Mouse (Mus musculus) frontal cortex, adult 2 months (tissue): Measurements from ENCODE around the gene Dhrs1. TPM values are rescaled to one million over a fixed set of nuclear protein-coding genes. Genes with fewer than 3 reads are reported as not detected.

Experiments used
- DNase-seq, 2 experiments: peaks; one replicate each; pipeline ENCODE4 v3.0.0; 2022; ENCODE audit warnings: low spot score in 1 of 2; ENCODE audit errors: extremely low spot score in 1 of 2
- polyA plus RNA-seq: library from polyadenylated mRNA; depleted of rRNA; stranded (reverse); fragments of >200 nt; gene quantifications from 2 replicates; pipeline ENCODE4 v1.2.3, GENCODE M21; 2012

The Dhrs1 gene
- polyA plus RNA-seq, 1 experiment = 111 TPM

DNA sequence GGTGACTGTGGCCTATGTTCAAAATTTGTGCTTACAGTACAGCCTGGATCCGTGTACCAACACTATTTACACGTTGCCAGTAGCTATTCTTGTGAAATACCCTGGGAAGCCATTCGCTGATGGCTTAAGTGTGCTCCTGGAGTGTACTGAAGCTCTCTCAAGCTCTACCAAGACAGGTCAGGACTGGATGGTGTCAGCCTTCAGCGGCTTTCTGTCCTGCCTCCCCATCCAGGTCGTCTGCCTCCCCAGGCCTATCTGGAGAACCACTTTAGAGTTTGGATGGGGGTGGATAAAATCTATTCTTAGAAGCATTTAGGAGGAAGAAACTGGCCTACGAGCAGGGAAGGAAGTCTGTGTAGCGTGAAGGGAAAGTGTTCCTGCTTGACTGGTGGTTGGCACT, 17.7 kb upstream of the Dhrs1 start:
- DNase-seq = no peak

DNA sequence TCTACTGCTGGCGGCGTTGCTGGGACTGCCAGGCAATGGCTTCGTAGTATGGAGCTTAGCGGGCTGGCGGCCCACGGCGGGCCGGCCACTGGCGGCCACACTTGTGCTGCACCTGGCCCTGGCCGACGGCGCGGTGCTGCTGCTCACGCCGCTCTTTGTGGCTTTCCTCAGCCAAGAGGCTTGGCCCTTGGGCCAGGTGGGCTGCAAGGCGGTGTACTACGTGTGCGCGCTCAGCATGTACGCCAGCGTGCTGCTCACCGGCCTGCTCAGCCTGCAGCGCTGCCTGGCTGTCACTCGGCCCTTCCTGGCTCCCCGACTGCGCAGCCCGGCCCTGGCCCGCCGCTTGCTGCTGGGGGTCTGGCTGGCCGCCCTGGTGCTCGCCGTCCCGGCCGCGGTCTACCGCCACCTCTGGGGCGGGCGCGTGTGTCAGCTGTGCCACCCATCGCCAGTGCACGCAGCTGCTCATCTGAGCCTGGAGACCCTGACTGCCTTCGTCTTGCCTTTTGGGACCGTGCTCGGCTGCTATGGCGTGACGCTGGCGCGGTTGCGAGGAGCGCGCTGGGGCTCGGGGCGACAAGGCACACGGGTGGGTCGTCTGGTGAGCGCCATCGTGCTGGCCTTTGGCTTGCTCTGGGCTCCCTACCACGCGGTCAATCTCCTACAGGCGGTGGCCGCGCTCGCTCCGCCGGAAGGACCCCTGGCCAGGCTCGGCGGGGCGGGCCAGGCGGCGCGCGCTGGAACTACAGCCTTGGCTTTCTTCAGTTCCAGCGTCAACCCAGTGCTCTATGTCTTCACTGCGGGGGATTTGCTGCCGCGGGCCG, 16.7 kb upstream of the Dhrs1 start:
- DNase-seq = no peak

DNA sequence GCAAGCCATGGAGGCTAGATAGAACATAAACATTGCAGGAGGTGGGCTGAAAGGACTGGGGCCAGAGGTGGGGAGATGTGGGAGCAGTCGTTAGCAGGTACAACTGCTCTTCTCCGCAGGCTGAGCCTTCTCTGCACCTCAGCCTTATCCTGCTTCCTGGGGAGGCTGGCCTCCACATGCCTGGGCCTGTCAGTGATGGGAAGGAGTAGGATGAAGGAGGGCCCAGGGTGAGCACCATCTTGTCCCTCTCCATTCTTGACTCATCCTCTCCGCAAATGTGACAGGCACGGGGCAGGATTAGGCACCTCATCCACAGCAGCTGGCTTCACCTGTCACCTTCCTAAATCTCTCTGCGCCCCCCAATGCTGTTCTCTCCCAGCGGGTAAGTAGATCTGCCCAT, 15.7 kb upstream of the Dhrs1 start, which contains the start of gene Ltb4r2:
TSS of gene Ltb4r2 (plus strand) at position 266 of the 400 bp plus-strand sequence.
- no peak for DNase-seq

DNA sequence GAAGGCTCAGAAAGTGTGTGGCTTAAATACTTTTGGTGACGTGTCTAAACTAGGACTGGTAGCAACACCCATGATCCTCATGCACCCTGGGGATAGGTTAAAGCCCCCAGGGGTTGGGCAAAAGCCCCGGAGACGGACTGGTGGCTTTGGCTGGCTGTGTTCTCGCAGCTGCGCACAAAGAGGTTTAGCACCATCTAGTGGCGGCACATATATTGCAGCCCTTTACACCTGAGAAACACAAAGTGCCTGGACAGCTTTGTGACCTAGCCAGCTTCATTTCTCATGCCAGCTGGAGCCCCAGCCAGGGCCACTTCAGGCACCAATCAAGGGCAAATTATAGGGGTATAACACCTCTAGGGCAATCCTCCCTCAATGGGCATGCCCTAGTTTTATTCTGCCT, 14.7 kb upstream of the Dhrs1 start:
- peak; percentile 59 to 94 for DNase-seq

DNA sequence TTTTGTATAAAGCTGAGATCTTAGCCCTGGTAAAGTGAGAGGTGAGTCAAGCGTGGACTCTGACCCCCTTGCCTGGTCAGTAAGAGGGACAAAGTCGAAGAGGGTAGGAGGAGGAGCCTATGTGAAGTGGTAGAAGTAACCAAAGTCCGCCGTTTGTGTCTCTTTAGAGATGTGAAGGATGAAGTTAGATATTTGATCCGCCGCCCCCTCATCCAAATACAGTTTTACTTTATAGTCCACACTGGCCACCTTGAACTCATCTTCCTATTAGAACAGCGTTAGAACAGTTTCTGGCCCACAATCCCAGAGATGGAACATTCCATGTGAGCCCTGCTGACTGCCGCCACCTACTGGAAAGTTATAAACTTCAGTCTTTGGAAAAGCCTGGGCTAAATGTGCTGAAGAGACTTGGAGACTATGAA, 12.9 kb upstream of the Dhrs1 start, which contains the start of gene Cideb:
TSS of gene Cideb (minus strand) at position 96 of the 422 bp plus-strand sequence.
- DNase-seq = peak in 1 of 2 experiments; percentile 74

DNA sequence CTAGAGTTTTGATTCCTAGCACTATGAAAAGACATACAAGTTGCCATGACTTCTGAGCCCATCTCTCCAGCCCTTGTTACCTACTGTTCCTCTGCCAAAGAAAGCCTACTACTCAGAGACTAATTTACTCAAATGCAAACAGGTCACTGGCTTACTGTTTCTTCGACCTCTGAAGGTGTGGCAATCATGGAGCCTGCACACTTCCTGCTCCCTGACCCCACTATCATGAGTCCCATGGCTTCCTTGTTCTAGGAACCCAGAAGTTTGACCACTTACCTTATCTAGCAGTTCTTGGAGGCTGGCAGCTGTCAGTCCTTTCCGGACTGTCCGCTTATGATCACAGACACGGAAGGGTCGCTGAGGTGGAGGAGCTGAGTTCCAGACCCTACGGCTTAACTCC, 12.1 kb upstream of the Dhrs1 start:
- DNase-seq = no peak

DNA sequence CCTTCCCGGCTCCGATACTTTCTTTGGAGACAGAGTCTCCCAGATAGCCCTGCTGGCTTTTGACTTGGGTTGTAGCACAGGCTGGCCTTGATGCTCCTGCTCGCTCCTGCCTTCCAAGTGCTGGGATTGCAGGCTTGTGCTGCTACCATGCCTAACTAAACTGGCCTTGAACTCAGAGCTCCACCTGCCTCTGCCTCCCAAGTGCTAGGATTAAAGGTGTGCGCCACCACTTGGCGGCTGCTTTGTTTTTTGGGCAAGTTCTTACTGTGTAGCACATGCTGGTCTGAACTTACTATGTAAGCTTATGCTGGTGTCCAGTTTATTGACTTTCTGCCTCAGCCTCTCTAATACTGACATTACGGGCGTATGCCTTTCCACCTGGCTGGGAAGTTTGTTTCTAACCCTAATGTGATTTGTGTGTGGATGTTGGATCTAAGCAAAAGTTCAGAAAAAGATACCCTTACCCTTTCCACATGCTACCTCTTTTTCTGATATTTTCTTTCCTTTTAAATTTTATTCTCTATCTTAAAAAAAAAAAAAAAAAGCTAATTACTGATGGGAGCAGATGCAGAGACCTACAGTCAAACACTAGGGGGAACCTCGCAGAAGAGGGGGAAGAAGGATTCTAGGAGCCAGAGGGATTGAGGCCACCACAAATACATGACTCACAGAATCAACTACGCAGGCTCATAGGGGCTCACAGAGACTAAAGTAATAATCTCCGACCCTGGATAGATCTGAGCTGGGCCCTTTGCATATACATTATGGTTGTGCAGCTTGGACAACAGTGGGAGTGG, 1.8 kb upstream of the Dhrs1 start:
- no peak for DNase-seq

DNA sequence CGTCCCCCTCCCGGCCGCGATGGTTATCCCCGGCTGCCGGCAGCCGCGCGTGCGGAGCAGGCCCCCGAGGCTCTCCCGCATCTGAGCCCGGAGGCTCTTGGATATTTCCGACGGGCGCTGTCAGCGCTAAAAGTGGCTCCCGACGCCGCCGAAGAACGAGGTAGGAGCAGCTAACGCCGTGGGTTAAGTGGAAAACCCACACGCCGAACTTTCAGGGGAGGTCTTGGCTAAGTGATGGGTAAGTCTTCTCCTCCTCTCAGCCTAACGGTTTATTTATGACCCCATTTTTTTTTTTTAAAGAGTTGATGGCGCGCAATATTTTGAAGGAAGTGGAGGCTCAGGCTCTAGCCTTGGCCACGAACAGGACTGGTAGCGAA, 359 bp upstream of the Dhrs1 start:
- no peak for DNase-seq

DNA sequence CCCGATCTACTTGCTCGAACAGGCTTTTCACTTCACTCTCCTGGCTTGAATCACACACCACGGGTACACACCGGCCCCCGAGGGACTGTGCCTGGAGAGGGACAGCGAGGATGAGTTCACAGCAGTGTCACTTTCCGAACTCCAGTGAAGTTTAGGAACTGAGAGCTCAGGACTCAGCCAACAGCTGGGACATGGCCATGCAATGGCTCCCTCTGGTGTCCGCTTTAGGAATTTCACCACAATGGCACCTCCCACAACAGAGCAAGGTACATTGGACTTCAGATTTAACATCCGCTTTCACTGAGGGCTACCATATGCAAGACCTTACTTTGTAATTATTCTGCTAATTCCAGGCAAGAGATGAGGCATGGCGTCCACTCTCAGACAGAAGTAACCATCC, 1.8 kb downstream of the Dhrs1 start:
- peak; percentile 57 to 94 for DNase-seq

DNA sequence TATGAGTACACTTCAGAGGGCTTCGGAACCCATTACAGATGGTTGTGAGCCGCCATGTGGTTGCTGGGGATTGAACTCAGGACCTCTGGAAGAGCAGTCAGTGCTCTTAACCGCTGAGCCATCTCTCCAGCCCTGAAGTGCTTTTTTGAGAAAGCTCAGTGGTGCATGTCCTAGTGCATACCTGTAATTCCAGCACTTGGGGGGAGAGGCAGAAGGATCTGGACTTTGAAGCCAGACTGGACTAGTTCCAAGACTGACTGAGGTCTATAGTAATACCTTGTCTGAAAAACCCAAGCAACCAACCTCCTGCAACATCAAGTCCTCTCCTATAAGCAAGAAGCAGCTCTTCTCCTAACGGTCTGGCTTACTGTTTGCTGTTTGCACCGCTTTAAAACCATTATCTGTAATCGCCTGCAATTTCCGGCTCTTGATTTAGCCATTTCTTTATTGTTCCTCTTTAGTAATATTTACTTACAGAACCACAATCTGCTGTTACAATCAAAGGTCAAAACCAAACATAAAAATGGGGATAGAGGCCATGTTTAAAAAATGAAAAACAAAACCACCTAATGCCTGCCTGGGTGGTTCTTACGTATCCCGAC, 8.3 kb downstream of the Dhrs1 start:
- DNase-seq = no peak

DNA sequence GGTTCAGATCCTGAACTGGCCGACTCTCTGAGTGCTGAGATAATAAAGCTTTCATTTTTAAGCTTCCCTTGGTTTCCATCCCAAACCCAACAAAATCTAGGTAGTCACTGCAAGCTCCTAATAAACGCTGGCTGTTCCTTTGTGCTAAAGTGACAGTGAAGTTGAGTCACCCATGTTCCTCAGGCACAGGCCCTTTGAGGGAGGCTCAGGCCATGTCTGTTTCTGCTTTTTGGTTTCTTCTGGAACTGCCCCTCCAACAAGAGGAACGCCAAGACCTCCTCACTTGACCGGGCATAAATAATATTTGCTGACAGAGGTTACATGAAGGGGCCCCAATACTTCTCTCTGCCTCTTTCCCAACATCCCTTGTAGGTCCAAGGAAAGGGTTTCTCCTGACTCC, 9.7 kb downstream of the Dhrs1 start:
- DNase-seq = no peak

DNA sequence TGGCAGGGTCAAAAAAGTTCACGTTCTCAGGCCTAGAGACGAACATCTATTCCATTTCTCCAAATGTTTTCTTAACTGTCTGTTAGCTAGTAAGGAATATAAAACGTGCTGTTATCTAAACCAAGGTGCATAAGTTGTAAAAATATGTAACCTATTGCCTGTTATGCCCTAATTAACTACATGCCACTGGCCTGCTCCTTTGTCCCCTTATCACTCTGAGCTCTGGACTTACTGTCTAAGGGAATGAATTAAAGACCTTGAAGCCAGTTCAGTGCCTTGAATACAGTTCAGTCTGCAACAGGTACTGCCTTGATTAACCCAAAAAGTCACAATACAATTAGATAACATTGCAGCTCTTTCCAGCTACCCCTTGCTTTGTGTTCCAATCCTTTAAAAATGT, 10.2 kb downstream of the Dhrs1 start:
- DNase-seq = no peak

DNA sequence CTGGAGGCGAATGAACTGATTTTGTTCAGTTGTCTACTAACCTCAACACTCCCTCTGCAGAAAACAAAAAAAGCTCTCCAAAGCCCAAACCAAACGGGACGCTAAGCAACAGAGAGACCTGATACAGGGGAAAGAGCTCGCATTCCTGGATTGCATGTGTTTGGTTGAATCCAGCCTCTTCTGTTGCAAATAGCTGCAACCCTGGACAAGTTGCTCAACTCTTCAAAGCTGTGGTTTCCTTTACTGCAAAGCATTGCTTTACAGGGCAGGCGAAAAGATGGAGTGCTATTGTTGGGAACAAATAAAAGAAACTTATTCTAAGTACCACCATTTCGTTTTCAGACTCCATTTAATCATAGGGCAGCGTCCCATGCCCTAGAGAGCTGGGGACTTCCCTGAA, 10.6 kb downstream of the Dhrs1 start:
- DNase-seq = no peak

DNA sequence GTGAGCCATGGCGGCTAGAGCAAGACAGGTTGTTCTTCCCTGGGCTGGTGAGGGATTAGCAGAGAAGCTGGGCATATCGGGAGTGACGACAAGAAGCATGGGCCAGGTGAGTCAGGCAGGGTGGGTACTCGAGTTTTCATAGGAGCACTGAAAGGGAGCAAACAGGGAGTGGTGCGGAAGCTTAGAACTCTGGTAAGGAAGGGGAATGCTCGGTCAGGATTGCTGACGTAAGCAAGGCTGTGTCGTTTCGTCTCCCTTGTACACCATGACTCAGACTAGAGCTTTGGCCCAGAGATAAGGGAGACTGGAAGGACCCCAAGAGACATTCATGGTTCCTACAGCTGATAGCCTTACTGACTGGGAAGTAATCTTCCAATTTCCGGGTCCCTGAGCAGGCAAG, 11.6 kb downstream of the Dhrs1 start:
- DNase-seq = no peak

DNA sequence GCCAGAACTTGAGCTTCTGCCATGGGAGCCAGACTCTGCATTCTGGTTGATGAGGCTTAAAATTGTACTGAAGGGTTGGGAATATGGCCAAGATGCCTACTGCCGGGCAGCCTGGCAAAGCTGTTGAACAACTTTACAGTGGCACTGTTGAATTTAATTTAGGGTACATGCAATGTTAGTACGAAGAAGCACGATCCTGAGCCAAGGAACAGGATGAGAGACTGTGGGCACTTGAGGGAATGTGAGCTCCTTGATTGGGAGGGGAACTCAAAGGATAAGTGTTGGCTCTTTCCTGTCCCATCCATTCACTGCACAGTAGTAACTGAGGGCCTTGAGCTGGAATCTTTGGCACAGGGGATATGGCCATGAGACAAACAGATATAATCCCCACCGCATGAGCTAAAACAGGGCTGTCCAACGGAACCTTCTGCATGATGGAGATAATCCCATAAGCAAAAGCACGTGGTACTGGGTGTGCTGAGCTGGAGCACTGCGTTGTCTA, 14.9 kb downstream of the Dhrs1 start:
- peak; percentile 27 to 69 for DNase-seq

DNA sequence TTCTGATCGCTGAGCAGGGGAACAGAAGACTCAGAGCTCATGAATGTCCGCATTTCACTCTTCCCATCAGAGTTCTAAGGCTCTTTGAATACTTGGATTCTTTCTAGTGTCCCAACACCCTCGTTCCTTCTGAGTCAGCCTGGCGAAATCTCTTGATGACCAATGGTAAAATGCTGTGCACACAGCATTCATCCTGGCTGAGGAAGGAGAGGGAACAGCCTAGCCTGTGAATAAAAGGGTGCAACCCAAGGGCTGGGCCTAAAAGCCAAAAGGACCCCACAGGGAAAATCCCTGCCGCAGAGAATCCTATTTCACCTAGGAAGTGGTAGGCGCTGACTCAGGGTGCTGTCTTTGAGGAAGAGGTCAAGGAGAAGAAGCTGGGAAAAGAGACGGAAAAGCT, 15.4 kb downstream of the Dhrs1 start:
- DNase-seq = no peak

DNA sequence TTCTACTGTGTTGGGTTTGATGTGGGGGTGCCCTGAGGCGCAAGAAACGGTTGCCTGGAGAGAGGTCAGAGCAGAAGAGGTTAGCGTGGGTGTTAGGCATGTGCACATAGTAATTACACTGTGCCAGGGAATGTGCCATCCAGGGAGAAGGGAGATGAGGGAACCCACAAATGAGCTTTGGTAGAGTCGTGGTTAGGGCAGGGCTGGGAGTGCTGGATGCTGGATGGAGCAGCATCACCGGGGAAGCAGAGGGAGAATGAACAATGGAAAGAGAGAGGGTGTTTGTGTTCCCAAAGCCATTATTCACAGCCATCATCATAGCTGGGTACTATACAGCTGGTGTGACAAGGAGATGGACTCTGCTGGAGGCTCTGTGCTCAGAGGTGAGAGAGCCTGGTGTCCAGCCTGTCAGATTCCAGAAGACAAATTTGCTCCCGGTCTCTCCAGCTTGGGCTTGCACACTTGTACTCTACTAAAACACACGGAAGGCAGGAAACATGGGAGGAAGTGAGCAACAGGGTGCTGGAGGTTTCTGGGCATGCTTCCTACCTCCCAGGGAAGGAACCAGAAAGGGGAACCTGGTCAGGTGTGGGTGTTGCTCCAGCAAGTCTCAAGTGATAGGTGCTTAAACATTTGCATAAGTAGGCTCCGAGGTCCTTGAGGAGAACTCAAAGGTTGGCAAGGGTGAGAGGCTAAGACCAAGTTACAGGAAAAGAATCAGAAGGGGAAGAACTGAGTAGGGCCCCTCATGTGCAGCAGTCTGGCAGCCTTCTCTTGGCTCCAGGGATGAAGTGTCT, 17.4 kb downstream of the Dhrs1 start:
- no peak for DNase-seq

DNA sequence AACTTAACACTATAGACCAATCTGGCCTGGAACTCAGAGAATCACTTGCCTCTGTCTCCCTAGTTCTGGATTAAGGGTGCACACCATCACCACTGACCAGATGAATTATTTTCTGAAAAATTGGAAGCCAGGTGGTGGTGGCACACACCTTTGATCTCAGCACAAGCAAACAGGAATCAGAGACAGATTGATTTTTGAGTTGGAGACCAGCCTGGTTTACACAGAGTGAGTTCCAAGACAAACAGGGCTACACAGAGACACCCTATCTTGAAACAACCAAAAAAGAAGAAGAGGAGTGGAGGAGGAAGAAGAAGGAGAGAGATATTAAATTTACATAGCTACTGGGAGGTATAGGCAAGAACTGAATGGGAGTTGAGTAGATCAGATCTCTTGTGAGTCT, 19.2 kb downstream of the Dhrs1 start:
- DNase-seq = no peak

DNA sequence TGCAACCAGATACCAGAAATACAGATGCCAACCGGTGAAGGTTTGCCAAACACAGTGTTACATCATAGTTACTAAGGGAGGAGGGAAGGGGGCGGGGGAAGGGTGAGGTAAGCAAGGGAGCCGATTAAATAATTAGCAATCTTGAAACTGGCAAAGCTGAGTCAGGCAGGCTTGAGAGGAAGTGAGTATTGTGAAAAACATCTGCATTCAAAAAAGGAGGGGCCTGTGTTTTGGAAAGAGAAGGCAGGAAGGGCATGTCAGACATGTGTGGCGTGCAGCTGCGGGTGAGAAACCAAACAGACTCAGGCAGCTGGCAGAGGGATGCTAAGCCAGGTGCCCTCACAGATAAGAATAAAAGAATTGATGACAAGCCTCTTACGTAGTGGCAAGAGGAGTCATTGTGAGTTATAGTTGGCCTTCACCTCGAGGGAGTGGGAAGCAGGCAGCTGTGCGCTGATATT, 21.0 kb downstream of the Dhrs1 start:
- DNase-seq = no peak

DNA sequence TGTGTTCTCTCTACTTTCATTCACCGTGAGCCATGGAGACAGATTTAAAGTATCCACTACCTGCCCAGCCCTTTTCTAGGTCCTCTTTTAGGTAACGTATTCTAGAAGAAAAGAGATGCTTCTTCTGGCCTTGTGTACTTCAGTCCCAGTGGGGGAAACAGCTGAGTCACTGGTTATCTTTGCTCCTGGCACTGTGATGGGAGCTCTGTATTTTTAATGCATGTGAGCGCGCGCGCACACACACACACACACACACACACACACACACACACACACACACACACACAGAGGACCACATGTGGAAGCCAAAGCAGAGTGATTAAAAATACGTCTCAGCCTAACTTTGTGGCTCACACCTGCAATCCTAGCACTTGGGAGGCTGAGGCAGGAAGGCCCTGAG, 22.1 kb downstream of the Dhrs1 start:
- no peak for DNase-seq
